Mouse (Mus musculus) left cerebral cortex, adult 11 months (tissue): ENCODE results near the gene Zan.

ENCODE experiments used
- DNase-seq: peaks from one replicate; pipeline ENCODE4 v3.0.0; 2022; ENCODE audit warnings: low spot score

Gene Zan

DNA sequence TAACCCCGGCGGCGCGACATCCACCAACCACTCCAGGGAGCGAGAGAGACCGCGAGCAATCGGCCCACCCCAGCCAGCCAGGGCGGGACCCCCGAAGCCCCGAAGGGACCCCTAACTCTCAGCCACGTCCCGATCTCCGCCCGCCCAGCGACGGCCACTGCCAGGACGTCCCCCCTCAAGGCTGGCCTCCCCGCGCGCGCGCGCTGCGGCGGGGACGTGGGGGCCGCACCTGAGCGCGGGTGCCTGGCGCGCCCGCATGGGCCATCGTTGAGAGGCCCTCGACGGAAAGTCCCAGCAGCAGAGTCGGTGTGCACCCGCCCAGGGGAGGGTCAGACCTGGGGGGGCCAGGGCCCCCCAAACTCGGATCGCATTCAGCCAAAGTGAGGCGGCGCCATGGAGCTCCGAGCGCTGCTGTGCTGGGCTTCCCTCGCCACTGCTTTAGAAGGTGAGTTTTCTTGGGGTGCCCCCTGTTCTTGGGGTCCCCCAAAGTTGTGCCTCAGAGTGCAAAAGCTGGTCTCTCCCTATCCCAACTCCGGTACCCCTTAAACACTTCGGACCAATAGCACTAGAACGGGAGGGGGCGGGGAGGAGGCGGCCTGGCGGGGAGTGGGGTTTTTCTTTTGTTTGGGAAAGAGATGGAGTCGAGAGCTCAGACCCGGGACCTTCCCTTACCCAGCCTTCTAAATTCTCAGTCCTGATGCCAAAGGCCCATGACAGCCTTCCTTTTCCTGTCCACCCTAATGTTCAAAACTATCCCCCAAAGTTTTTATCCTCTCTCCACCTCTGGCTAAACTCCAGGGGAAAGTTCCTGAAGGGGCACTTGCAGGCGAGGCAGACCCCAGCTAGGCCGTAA is 126.4 kb downstream of the Zan start:
- no peak for DNase-seq

DNA sequence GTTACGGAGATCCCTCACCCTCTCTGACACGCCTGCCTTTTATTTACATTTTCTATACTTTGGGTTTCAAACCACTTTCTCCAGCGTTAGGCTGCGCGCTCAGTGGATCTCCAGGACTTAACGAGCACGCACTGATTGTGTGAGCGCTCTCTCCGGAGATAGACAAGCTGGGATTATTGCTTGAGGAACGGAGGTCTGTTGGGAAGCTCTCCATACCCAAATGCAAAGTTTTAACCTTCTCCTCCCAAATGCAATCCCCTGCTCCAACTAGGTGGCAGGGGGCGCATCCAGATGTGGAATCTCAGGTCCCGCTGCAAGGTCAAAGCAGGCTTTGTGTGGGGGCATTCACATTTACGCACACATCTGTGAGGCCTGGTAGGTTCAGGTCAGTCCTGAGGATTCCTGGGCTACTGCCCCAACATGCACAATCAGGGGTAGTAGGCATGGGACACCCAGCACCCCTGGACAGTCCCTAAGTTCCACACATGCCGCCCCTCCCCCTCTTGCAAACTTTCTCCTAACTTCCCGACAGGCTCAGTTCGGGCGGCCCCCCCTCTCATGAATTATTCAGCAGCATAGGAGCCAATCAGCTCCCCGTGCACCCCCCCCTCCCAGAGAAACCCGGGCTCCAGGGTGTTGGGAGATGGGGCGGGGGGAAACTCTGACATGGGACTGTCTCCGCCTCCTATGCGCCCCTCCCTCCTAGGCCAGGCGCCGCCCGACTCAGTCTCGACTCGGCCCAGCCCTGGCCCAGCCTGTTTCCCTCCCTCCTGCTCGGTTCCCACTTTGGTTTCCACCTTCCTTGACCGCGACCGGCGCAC is 127.3 kb downstream of the Zan start, which contains the start of gene Ephb4:
Ephb4 (plus strand) TSS at position 726 of the 821 bp plus-strand sequence.
- DNase-seq: no peak

DNA sequence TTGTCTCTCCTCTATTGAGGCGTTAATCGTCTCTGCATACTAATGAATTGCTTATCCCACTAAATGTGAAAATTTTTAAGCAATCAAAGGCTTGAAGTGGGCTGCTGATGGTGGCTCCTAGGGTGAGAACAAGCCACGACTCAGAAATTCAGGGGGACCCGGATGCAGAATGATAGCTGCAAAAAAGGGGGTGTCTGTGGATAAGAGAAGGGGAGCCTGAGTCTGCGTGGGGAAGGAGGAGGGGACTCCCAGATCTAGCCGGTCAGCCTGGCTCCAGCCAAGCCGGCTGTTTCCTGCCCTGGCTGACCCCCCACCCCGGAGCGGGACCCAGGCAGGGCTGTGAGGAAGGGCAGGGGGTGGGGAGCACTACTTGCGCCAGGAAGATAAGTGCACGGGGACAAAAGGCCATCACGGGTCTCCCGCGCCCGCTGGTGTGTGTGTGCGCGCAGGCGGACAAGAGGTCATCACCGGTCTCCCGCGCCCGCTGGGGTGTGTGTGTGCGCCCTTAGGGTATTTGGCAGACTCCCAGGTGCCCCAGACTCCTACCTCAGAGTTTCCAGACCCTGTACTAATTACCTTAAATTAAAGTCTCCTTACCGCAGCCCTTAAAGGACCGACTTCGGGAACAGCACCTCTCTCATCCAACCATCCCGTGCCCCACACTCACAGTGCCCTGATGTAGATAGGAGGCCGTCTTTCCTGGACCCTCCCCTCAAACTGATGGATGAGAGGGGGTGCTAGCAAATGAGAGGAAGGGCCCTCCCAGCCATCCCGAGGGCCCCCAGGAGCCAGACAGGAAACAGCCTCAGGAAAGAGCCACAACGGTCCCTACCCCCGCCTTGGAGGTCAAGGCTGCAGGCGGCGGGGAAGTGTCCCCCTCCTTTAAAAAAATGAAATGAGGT is 128.1 kb downstream of the Zan start:
- no peak for DNase-seq

DNA sequence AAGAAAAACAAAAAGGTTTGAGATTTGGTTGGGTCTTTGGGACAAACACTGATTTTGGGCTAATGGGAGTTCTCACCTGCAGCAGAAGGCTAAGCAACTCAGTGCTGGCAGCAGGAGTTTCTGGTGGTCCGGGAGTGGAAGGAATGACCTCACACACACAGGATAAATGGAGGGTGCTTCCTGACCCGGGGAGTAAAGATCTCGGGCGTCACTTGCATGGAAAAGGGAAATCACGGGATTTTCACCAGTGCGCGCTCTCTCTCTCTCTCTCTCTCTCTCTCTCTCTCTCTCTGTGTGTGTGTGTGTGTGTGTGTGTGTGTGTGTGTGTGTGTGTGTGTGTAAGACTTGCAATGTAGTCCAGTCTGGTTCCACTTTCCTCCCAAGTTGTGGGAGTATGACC is 129.0 kb downstream of the Zan start:
- no peak for DNase-seq

DNA sequence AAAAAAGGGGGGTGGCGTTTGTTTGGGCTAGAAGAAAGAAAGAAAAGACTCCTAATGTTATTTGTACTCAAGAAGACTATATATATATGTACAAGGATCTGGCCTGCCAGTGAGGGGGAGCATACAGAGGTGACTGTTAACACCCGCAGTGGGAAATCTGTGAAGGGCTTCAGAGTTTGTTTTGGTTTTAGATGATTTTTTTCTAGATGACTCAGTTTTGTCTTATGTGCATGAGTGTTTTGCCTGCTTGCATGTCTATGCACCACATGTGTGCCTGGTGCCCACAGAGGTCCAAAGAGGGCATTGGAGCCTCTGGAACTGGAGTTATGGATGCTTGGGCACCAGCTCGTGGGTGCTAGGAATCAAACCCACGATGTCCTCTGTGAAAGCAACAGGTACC is 129.9 kb downstream of the Zan start:
- no peak for DNase-seq

DNA sequence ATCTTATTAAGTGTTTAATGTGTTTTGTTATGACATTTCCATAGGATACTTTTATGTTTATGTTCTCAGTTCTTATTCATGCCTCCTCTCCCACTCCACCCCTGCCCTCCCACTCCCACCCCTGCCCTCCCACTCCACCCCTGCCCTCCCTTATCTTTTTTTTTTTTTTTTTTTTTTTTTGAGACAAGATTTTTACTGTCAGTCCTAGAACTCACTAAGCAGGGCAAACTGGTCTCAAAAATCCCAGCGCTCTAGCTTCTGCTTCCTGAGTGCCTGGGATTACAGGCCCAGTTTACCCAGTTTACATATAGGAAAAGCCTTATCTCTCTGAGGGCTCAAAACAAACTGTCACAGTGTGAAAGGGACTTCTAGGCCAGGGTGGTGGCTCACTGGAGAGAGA is 130.5 kb downstream of the Zan start:
- no peak for DNase-seq

DNA sequence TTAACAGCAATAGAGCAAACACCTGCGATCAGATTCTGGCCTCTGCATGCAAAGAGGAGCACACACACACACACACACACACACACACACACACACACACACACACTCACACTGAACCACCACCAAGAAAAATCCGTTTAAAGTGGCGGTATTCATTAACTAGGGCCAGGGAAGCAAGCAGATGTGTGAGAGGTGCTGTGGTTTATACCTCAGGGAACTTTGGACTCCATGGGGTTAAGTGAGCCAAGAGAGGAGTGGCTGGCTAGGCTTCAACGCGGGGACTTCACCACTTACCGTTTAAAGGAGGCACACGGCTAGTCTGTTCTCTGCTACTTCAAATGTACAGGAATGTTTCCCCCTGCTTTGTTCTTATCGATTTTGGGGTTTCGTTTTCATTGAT is 131.0 kb downstream of the Zan start:
- DNase-seq: no peak

DNA sequence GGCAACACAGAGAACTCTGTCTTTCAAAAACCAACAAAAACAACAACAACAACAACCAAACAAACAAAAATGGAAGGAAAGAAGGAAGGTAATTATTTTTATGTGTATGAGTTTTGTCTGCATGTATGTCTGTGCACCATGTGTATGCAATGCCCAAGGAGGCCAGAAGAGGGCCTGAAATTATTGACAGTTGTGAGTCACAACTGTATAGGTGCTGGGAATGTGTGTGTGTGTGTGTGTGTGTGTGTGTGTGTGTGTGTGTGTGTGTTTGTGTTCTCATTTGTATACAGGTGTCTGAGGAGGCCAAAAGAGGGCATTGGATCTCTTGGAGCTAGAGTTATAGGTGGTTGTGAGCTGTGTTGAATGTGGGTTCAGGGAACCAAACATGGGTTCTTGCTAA is 133.0 kb downstream of the Zan start:
- DNase-seq: no peak

DNA sequence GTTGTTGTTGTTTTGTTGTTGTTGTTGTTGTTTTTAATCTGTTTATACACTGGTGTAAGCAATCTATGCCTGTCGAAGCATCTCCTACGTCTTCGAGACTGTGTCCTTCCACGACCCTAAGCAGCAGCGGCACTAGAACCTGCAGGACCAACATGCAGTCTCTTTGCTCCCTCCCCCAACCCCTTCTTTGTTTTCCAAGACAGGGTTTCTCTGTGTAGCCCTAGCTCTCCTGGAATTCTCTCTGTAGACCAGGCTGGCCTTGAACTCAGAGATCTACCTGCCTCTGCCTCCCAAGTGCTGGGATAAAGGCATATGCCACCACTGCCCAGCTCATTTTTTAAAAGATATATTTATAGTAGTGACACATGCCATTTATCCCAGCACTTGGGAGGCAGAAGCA is 133.5 kb downstream of the Zan start:
- DNase-seq: no peak

DNA sequence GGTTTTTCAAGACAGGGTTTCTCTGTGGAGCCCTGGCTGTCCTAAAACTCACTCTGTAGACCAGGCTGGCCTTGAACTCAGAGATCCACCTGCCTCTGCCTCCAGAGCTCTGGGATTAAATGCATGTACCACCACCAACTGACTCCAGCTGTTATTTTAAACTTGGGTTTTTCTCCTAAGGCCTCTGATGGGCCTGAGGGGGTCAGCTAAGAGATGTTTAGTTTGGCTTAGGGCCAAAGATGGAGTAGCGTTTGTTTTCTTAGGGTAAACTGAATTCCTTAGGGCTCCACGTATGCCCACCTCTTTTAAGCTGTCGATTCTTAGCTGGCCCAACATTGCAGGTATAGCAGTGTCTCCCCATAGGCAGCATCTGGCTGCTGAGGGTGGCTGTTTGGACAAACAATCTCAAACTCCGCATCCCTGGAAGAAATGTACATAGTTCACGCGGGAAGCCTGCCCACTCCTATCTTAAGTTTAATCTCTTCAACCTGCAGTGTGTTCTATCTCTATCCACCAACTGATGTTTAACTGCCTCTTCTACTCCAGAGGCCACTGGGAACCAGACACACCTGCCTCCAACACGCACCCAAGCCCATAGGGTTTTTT is 134.4 kb downstream of the Zan start:
- DNase-seq: no peak

DNA sequence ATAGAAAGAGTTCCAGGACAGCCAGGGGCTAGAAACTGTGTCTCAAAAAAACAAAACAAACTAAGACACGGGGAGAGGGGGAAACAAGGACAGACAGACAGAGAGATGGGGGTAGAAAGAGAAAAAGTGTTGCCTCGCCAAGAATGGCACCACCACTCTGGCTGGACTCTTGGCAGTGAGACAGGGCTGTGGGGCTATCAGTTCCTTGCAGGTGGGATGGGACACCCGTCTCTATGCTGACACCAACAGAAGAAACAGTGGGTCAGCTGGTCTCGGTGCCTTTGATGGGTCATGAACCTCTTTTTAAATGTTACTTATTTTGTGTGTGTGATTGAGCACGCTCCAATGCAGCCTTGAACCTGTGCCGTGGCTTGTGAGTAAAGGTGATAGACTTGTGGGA is 136.6 kb downstream of the Zan start:
- no peak for DNase-seq

DNA sequence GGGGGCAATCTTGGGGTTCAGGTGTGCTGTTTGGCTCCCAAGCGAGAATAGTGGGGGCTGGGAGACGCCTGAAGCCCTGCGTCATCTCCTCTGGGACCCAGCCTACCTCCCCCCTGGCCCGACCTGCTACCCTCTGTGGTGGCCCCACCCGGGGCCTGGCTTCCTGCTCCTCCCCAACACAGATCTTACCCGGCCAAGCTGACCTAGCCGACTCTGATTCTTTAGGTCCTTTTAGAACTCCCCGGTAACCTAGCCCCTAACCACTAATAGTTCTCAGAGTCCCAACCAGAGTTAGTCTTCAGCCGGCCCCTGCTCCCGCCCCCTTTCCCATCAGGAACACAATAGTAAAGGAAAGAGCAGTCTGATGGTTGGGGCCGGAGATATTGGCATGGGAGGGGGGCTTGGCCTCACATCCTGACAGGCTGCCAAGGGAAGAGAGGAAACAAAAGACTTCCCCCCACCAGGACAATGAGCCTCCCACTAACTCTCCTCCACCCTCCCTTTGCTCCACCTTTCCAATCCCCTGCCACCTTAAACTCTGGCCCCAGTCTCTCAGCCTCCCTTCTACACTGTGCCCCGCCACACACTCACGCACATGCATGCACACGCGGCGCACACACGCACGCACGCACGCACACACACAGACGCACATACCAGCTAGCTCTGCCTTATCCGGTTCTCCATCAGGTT is 137.4 kb downstream of the Zan start:
- DNase-seq: no peak

DNA sequence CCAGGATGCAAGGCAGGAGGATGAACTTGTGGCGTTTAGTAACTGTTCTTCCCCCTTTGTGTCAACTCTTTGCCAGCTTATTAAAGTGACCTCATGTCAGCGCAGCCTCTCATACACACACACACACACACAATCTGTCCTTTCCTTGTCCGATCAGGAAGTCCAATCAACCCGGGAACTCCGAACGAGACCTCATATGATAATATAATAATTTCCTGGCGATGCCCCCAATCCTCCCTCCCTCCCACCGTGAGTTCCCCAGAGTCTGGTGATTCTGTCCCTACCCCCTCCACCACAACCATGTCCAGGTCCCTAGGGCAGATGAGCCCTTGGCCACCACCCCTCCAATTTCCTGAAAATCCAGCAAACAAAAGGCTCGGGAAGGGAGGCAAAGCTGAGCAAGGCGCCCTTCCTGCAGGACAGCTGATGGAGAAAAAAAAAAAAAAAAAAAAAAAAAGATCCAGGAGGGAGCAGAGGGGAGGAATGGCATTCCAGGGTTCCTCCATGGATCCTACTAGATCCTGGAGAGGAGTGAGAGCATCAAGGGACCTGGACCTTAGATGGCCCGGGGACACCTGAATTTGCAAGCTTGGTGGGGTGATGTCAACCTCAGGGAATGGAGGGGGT is 138.1 kb downstream of the Zan start:
- DNase-seq: no peak

DNA sequence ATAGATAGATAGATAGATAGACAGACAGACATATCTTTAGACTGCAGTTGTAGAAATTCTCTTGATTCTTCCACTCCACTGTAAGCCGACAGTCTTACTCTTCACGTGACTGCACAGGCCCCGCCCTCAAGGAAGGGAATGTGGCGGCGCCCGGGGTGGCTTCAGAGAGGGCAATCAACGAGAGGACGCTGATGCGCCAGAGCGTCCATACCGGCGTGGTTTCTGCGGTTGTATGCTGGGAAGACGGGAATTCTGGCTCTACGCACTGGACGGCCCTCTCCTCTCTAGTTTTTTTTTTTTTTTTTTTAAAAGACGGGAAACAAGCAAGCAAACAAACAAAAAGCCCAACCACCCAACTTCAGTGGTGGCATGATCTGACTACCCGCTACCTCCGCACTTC is 138.6 kb downstream of the Zan start:
- DNase-seq: peak; percentile 86

DNA sequence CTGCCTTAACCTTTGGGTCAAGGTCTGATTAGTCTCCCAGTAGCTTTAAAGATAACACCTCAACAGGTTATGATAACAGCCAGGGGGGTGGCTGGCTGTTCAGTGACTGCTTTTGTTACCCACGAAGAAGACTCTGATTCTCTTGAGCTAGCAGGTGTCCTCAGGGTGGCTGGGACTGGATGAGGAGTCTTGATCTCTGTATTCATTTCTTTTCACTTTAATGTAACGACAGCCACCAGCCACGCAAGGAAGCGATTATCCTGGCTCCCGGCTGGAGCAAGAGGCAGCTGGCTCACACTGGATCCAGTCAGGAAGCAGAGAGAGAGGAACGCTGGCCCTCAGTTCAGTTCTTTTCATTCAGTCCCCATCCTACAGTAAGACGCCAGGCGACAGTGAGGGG is 139.7 kb downstream of the Zan start:
- no peak for DNase-seq

DNA sequence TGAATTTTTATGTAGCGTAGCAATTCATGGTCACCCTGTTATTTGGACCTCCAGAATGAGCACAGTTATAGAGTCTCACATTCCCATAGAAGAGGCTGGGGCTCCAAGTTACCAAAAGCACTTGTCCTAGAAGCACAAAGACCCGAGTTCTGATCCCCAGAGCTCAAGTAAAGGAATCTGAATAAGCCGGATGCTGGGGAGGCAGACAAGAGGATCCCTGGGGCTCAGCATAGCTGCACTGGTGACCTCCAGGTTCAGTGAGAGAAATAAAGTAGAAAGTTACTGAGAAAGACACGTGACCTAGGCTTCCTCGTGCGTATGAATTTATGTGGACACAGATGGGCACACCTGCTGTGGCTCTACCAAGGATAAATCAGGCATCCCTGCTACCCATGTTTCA is 141.8 kb downstream of the Zan start:
- DNase-seq: no peak

DNA sequence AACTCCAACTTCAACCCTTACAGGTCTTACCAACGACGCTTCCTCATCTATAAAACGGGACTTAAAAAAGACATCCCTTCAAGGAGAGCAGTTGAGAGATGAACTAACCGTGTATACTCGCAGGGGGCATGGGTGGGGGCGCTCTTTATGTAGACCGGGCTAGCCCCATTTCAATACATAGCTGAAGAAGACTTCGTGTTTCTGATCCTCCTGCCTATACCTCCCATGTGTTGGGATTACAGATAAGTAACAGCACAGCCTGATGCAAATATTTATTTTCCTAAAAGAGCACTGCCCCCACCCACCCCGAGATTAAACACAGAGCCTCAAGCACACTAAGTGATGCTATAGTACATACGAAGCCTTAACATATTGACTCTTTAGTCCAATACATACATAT is 142.5 kb downstream of the Zan start:
- DNase-seq: no peak

DNA sequence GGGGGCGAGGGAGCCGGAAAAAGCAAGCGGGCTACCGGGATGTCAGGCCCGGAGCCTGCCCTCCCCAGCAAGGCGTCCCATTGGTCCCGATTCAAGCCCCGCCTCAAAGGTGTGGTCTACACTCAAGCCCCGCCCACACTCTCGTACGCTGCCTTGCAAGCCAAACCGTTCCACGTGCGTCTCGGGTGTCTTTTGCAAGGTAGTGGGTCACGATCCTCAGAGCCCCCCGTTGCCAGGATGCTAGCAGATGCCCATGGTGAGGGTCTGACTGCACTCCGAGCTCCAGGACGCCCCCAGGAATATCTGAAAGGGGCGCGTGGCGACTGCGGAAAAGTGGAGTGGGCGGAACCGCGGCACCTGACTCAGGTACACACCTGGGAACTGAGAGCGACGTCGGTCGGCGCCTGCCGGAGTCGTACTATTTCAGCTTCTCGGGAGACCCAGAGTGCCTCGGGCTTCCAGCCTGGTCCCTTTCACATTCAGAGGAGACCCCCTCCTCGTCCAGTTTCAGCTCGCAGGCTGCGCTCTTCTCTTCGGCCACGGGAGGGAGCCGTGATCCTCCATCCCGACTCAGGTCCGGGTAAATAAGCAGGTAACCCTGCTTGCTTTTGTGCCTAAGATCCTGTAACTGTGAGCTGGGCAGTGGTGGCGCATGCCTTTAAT is 143.2 kb downstream of the Zan start, which contains the start of gene Slc12a9:
Slc12a9 (minus strand) TSS at position 86 of the 663 bp plus-strand sequence.
- peak; percentile 93 for DNase-seq

DNA sequence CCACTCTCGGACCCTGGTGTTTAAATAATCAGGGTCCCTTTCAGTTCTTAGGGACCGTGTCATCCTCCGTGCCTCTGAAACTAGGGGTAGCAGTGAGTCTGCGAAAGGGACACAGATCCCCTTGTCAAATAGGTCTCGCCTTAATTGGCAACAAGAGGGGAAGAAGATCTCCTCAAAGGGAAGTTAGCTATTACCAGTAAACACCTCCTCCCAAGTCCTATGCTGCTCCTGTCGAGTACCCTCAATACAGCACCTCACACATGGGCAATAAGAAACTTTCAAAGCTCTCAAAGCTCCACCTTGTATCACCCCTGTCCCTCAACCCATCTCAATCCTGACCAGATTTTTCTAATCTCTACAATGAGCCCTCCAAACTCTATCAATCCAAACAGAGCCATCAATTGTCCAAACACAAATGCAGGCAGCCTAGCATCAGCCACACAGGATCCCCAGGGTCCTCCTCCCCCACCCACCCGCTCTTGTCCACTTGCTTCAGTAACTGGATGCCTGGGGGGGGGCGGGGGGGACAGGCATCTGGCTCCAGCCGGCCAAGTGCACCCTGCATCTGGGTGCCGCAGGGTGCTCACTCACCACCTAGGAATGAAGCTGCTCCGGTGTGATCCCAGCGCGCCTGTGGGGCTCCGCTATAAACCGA is 143.9 kb downstream of the Zan start:
- DNase-seq: no peak

DNA sequence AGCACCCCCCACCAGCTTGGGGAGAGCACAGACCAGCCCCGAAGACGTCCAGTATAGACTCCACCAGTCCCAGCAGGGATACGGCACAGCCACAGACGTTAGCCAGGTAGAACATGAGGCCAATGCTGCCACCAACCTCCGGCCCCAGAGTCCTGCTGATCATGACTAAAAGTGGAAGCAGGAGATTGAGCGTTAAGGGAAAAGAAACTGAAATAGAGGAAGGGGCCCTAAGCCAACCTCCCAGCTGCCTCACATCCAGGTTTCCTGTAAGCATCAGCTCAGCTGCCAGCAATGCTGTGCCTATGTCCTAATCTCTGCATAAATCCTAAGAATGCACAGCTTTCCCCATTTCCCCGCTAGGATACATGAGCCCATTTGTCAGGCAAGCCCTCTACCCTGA is 146.0 kb downstream of the Zan start:
- no peak for DNase-seq
